Mouse (Mus musculus) testis, adult 2 months (tissue): ENCODE measurements around the gene Maco1.

Experiments
- CTCF ChIP-seq: fragments of 200-500 bp; IDR thresholded peaks from 2 replicates; pipeline ENCODE4 v1.5.1; 2012; ENCODE audit warnings: low read depth, mild to moderate bottlenecking, inconsistent platforms, low read length, moderate library complexity; ENCODE audit not compliant: control insufficient read depth, insufficient read depth, insufficient replicate concordance
- POLR2A ChIP-seq: fragments of 200-500 bp; IDR thresholded peaks from 2 replicates; pipeline ENCODE4 v1.6.1; 2012; ENCODE audit warnings: low read depth, mild to moderate bottlenecking, inconsistent platforms, low read length, moderate library complexity; ENCODE audit not compliant: control insufficient read depth

DNA sequence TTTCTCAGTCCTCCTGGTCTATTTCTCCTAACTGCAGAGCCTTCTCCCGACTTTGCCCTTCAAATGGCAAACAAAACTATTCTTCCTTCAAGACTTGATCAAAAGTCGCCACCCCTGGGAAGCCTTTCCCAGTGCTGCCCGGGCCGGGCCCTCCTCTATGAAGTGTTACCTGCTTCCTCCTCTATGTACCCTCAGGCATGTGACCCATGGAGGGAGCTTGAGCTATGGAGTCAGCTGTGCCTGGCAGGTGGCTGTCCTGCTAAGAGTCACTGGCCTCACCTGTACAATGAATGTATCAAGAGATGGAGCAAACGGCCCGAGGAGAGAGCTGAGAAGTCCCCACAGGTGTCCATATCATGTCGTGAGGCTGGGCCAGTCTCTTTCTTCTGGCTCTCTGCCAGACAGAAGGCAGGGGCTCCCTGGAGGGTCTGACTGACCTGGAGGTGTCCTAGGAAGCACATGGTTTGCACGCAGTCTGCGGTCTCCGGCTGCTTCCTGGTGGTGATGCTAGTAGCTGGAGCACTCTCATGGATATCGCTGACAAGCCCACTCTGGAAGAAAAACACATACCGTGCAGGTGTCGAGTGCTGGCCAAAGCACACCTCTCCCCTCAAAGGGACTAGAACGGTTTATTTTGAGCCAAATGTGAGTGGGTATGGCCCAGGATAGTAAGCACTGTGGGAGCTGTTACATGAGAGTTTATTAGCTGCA, 77.8 kb downstream of the Maco1 start:
- TF ChIP-seq CTCF (no peak), POLR2A (no peak)
